Mouse (Mus musculus) layer of hippocampus, adult 9-11 months (tissue): ENCODE results near the gene Tenm4.
"Not testable (repeated sequence)": the region's sequence is repeated elsewhere in the genome, so short reads cannot be mapped to it uniquely, and the experiment has no call there.

ENCODE experiments used
- DNase-seq: peaks from one replicate; pipeline ENCODE4 v3.0.0; 2022

The Tenm4 gene

DNA sequence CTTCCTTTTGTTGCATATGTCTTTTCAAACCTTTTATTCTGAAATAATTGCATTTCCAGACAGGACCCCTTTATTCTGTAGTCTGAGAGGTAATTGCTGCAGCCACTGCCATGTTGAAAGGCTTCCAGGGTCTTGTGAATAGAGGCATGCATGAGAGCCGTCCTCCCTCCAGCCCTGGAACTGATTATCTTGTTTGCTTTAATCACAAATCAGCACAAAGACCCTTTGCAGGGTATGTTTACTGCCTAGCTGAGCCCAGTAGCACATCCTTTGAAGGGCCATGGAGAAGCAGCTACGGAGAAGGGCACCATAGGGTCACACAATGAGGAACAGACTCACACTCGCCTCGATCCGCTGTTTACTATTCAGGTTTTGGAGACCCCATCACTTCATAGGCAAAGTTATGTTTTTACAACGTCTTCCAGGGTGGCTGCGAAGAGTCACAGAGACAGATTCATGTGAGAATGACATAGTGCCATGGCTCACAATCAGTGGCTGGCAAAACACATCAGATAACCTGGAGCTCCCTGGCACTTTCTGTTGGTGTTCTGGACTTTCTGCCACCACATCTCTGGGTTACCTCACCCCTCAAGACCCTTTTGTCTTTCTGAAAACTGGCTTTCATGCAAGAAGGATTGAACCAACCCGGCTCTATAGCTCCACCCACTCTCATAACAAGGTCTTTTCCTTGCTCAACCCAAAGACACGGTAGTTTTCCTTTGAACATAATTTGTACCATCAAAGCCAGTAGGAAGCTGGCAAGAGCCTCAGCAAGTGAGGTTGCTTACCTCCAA is 425.6 kb downstream of the Tenm4 start:
- no peak for DNase-seq

DNA sequence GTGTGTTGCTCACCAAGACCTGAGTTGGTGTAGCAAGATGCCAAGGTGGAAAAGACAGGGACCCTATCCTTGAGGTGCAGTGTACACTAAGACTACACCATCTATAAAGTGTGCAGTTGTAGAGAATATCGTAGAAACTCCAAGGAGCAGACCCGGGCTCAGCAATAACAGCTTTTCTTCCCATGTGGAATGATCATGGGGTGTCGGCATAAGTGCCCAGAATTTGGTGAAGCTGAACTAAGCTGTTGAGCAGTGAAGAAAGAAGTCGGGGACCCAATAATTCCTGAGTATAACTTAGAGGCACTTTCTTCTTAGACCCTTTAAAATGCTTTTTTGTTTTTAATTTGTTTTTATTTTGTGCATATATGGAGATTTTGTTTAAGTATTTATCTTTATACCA is 426.8 kb downstream of the Tenm4 start:
- no peak for DNase-seq

DNA sequence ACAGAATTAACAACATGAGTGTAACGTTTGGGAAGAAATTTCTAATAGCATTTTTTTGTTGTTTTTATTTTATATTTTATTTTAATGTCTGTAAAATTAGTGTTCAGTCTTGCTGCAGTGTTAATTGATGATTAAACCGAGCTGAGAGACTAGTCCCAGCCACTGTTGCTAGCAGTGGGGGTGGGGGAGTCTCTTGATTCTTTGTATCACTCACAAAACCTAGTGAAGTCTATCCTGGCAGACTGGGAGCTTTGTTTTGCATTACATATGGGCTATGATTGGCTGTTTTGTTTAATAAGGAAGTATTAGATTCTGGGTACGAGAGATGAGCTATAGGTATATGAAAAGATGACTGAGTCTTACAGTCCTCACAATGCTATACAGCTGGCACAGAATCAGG is 428.0 kb downstream of the Tenm4 start:
- DNase-seq: no peak

DNA sequence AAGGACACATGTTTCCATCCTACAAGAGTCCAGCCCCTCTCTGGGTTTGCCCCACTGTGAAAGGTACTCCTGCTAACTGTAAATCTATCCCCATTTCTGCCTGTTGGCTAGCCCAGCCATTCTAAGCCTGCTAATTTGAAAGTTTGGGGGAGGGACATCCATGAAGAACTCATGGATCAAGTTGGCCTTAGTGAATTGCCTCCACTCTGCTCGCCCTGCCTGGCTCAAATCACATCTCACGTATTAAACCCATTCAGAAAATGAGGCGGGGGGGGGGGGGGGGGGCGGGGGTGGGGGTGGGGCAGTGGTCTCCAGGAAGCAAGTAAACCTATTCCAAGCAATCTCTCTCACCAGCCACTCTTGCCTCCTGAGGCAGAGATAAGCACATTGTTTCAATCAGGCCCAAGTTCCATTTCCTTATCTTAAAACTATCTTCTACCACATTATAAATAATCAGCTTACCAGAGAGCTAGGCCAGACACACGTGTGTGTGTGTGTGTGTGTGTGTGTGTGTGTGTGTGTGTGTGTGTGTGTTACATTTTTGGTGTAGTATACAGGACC is 429.4 kb downstream of the Tenm4 start:
- DNase-seq: no peak

DNA sequence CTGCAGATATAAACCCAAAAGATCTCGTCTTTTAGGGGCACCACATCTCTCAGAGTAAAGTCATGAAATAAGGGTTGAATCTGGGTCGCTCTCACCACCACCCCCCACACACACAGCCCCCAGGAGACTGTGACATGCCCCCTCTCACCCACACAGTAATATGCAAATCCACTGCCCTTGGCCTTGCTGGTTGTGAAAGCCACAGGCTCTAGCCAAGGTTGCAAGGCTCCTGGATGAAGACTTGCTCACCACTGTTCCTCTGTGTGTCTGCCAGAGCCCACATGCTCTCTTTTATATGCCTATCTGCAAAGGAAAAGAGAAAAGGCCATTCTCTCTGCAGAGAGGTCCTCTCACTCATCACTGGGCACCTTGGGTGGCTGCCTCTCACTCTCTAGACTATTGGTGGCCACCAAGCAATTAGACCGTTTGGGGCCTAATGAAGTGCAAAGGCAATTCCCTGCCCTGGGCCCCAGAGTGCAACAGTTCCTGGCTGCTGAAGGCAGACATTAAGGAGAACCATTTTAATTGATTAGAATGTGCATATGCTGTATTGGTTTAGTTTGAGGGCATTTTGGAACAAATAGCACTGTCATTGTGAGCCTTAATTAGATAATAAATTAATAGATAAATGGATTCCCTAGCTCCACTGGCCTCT is 433.2 kb downstream of the Tenm4 start:
- DNase-seq: no peak

DNA sequence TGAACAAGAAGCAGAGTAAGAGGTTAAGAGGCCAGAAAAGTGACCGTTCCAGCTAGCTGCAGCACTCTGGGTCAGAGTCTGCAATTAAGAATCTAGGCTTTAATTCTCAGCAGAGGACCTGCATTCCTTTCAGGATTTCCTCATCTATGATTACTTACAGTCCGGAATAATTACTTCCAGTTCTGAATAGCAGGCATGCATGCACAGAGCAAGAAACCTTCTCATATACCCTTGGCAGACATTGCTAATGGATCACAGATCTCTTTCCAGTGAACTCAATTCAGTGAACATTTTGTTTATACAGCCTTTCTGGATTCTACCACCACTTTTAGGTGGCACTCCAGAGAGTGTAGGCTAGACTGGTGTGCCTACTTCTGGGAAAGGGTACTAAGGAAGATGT is 434.3 kb downstream of the Tenm4 start:
- no peak for DNase-seq

DNA sequence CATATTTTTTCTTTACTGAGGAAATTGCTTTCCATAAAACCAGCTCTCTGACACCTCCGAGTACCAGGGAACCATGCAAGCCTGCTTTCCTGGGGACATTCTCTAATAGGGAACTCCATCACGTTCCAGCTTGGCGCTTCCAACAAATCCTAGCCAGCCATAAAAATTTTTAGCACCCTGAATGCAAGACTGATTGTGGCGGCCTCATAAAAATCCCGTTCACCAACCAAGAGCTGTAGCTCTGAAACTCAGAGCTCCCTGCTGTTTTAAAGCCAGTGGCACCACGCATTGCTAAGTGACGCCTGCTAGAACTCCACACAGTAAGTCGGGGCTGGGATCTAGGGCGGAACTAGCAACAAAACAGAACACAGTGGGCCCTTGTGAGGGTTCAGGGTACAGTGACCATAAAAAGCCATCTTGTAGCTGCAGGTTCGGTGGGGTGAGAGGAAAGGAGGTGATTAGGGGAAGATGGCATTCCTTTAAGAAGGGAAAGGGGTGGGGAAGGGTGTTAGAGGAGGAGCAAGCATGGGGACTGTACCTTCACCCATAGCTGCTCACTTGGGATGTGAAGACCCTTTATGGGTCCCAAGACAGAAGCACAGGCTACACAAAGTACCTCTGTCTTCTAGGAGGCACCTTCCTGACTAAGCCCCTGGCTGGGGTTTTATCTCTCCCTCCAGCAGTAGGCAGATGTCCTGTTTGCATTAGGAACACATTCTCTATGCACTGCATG is 439.0 kb downstream of the Tenm4 start:
- no peak for DNase-seq

DNA sequence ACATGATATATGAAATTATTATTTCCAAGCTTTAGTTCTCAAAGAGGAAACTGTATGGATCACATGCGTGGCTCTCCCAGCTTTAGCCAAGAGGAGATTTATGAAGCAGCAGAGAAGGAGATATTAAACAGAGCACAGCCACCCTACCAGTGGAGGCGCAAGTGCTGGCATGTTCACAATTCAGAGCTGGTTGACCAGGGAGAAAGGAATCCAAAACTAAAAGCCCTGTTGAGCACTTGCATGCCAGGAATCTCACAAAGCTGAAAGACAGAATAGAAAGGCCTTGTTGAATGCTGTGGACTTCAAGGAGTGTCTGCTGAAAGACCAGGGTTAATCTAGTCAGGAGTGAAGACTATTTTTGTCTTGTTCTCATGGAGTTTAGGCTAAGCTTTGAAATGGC is 446.3 kb downstream of the Tenm4 start:
- DNase-seq: no peak

DNA sequence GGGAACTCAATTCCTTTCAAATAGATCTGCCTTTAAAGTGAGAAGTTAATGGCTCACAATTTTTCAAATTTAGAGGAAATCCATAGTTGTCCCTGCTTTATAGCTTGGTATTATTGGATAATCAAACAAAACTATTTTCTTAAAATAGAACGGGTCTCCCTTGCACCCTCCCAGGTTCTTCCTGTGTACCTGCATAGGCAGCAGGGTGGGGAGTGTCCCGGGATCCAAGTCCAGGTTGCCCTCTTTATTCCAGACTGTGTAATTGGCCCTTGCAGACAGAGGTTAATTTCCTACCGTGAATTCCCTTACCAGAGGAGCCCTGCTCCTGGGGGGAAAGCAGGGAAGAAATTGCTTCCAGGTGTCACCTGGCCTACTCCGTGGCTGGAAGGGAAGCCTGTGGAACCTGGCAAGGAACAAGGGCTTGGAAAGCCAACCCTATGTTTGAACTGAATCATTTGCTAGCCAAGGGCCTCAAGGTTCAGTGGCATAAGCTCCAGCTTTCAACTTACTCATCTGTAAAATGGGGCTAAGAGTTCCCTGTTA is 449.0 kb downstream of the Tenm4 start:
- DNase-seq: no peak

DNA sequence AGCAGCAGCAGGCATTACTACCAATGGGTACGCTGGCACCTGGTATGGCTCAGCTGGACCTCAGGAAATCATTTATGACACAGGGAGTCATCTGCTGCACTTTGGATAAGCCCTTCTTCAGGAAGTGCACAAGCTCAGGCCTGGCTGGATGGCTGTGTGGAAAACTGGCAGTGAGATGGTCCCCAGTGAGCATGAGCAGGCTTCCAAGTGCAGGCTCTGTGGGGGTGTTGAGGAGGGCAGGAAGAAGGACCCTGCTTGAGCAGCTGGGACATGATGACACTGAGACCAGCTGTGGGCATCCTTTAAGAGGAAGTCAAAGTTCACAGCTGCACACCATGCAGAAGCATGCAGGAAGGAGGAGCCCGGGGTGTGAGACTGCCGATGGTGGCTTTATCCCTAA is 455.3 kb downstream of the Tenm4 start:
- DNase-seq: no peak

DNA sequence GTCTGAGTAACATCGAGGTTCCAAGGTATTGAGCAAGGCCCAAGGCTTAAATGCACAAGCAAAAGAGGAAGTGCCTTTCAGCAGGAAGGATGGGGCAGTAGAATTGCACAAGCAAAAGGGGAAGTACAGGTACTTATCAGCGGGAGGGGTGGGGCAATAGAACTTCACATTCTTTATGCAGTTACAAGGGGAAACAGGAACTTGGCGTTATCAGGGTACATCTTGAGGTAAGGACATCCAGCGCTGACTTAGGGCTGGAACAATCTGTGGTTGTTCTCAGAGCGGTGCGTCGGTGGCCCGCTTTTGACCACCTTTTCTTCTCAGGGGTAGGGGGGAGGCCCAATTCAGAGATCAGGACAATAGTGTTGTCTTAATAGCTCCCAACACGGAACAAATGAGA is 459.5 kb downstream of the Tenm4 start:
- DNase-seq: not testable (repeated sequence)

DNA sequence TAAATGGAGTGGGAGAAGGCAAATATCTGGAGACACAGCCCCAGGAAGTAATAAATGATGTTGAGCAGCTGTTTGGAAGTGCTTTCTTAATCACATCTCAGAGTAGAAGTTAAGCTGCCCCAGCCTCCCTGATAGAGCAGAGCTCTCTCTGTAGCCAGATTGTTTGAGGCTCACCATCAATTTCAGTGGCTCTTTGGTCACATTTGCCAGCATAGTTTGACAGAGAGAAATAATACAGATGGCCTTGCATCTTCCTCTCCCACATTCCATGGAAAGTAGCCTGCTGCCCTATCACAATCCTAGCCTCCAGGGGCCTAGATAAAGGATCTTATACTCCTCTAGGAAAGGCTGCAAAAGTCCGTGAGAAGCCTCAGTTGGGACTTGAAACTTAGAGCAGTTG is 462.0 kb downstream of the Tenm4 start:
- no peak for DNase-seq

DNA sequence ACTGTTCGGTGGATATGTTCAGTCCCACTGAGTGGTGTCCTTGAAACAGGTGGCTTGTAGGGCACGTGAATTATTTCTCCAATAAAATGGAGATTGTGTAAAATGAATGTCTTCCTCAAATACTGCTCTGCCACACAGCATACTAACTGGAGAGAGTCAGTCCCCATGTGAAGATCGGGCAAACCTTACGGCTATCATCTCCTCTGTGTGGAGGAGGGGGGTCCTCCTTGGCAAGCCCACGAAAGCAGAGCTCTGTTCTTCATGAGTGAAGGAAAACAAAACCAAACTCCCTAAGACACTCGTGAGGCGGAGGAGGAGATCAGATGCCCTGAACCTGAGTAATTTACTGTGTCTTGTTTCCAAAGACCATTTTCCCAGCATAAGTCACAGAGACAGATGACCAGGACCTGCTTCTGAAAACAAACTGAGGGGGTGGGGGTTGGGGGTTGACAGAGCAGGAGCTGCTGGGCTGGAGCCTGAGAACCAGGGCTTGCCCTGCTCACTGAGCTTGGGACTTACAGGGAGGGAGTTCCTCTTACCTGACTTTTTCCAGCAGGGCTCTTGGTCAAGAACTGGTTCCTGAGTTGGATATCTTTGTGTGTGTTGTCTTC is 464.9 kb downstream of the Tenm4 start:
- no peak for DNase-seq

DNA sequence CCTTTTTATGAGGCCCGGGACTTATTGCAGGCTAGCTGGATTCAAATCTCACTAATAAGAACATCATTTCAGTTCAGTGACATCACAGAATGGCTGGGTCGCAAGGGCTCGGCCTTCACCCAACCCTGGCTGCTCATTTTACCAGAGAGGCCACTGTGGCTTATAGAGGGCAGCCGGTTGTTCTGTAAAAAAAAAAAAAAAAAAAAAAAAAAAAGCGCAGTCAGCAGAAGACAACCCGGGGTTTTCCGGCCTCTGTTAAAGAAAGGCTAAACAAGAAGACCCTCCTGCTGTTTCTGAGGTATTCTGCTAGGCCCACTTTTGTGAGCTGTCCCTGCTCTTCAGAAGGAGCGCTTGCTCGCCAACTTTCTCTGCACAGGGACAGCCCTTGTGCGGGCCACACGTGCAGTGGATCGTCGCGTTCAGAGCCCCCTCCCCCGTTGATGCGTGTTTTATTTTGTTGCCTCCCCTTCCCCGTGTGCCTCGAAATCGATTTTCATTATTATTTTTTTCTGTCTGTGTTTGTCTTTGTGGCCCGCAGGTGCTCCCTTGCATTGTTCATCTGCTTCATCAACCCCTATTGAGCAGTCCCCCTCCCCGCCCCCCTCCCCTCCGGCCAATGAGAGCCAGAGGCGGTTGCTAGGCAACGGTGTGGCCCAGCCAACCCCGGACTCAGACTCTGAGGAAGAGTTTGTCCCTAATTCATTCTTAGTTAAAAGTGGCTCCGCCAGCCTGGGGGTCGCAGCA is 472.6 kb downstream of the Tenm4 start:
- DNase-seq: no peak

DNA sequence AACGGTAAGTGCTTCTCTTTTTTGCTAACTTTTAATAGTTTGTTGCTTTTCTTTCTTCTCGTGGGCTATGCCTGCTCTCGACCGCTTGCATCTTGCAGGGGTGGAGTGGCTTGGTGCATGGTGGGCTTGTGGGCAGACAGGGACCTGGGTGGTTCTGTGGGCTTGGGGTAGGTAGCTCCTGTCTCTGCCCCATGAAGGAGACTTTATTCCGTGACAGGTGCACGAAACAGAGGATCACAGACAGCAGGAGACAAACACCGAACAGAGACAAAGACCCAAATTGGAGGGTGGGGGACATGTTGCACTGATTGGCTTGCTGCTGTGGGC is 473.1 kb downstream of the Tenm4 start:
- DNase-seq: no peak

DNA sequence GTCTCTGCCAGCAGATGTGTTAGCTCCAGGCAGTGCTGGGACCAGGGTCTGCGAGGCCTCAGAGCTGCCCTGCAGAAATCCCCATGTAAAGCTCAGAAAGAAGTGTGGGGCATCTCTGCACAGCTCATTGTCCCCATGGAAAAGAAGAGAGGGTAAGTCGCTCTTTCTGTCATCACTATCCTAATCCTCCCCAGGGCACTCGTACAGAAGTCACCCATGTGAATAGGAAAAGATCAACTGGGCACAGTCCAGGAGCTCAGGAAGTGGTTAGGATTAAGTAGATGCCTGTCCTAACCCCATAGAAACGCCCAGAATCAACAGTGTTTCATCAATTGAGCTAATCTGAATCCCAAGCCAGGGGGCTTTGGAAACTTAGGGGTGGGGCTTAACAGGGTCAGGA is 476.6 kb downstream of the Tenm4 start:
- no peak for DNase-seq

DNA sequence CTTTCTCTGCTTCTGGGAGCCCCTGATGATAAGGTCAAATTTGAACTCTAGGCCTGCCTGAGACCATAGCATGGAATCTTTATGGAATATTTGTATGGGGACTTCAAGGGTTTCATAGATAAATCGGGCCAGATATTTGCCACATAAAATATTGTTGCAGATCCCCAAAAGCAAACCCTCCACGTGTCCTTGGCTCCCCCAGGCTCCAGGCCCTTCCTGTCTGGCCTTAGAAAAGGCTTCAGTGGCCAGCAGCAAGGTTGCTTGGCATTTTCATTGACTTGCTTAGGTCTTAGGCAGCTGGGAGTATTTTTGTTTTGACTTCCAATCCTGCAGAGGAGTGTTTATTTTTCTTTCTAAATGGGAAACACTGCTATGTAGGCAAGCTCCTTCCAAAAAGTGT is 477.6 kb downstream of the Tenm4 start:
- DNase-seq: no peak

DNA sequence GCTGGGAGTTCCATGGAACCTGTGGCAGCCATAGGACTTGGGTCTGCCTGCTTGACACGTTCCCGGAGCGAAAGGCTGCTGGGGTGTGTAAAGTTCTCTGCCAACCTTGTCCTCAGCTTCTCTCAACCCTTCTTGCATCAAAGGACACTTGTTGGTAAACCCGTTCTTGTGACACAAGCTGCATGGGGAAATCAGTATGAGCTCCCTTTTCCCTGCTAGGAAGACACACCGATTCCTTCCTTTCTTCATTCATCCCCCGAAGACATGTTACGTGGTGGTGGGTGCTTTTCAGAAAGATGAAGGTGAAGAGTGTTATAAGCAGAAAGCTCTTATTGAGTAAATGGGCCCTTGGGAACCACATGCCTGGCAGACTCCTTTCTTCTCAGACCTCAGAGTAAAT is 478.1 kb downstream of the Tenm4 start:
- DNase-seq: no peak

DNA sequence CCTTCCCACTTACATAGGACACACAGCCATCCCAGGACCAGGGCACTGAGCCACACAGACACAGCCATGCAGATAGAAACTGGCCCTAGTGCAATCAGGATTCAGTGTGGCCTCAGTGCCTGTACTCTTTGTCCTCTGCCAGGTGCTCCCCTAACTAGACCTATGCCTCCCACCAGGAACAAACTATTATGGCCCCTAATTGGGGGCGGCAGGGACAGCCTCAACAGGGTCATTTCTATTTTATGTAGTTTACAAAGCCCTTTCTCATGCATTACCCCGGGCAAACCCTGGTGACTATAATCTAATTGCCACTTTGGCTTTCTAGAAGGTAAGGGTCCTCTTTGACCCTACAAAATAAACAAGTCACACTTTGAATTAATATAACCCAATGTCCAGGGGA is 479.4 kb downstream of the Tenm4 start:
- DNase-seq: no peak

DNA sequence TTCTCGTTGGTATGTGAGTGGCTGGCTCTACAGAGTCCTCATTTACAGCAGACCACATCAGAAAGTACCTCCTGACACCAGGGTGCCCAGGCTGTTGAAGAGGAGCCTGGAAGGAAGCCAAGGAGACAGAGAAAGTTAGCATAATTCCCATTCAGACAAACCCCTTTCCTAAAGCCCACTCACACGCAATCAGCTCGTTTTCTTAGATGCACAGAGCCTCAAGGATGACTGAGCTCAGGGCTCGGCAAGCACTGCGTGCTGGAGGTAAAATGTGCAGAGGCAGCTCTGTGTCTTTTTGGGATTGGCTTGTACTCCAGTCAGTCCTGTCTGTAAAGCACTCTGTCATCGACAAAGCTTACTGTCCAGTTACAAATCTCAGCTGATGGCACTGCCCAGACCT is 480.0 kb downstream of the Tenm4 start:
- DNase-seq: no peak

DNA sequence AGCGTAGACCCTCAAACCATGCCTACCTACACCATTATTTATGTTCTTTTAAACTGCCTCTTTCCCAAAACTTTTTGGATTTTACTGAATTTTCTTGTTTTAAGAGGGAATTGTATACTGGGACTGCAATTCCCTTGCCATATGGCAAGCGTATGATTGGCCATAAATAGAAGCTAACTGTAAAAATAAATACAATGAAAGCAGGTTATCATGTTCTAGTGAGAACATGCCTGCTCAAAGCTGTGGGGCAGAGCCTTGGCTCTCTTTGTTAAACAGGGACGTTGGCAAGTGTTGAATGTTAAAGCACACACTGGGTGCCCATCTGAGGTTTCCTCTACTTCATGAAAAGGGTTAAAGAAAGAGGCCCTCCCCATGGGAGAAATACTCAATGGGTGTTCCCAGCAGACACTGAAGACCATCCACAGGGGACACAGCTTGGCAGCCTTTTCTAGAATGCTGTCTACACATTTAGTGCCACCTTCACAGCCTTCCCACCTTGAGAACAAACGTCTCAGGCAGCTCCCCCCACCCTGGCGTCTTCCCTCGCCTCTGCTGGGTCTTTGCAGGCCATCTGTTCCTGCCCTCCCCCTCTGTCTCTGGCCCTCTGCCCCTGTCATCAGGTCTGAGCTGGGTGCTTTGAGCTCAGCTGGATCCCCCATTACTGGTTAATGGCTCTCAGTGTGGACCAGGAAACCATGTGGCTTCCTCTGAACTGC is 480.7 kb downstream of the Tenm4 start:
- DNase-seq: no peak

DNA sequence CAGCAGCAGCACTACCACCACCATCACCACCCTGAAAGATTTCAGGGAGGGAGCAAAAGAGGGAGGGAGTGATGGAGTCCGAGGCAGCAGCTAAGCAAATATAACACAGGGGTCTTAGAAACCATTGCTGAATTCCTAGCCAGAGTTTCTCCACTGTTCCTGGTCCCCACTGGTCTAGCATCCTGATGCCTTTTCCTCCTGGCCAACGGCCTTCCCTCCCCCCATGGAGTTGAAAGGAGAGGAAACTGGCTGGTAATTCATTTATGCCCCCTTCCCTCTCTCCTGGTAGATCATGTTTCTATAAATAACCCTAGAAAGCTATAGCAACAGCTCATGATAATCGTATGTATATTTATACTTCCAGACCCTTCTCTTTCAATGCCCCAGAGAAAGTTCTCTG is 481.8 kb downstream of the Tenm4 start:
- no peak for DNase-seq
